Mouse (Mus musculus) 416B (cell line): ENCODE results near the gene Crlf2.

ENCODE experiments used
- DNase-seq: peaks from one replicate; pipeline ENCODE4 v3.0.0; 2011; ENCODE audit warnings: low read depth

The Crlf2 gene

GRCm38 (mm10) chr5:109558404-109559160 is at the start of gene Crlf2:
Gene Crlf2 (minus strand): TSS chr5:109558993.
- peak; percentile 99 for DNase-seq

DNA sequence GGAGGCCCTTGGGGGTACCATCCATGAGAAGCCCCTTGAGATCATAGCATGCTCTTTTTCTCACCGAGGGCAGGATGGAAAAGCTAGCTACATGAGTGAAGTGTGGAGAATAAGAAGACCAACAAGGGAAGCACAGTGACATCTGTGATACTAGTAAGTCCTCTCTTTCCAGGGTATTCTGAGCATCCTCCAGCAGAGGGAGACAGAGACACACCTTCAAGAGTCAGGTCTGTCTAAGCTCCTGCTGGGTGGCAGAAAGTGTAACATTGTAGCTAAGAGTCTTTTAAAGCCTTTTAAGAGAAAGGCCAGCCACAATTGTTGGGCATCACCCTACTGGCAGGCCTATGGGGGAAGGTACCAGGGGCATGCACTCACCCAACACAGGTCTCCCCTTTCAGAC is 43.8 kb upstream of the Crlf2 start:
- DNase-seq: peak; percentile 87

- peak; percentile 50 for DNase-seq
These were observed 42.3 kb upstream of the Crlf2 start for GRCm38 (mm10) chr5:109601080-109601479.

DNA sequence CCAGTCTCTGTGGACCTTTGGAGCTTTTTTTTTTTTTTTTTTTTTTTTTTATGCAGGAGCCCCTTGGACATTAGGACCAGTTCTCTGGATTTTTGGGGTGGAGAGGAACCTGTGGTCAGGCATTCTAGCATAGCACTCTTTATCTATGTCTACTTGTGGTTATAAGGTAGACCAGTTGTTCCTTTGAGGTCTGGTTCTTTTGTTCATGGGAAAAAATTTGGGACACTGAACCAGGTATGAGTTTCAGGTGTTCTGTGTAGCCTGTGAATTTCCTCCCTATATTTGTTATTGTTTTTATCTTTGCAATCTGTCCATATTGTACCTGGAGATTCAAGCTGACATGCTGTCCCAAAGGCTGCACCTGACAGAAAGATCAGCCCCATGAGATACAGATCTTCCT is 40.1 kb upstream of the Crlf2 start:
- peak; percentile 50 for DNase-seq

DNA sequence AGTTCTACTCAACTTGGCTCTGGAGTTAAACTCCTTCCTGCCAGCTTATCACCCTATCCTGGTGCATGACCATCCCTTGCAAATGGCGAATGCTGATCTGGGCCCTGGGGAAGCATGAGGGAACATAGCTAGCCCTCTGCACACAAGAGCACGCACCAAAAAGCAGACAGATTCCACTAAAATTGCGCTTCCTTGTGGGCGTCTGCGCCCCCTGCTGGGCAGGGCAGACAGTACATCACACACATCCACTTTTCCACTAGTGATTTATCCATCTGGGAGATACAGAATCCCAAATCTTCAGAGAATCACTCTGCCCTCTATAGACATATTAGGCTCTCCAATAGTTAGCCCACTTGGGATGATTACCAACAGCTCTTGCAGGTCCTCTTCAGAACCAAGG is 37.9 kb upstream of the Crlf2 start:
- peak; percentile 65 for DNase-seq

DNA sequence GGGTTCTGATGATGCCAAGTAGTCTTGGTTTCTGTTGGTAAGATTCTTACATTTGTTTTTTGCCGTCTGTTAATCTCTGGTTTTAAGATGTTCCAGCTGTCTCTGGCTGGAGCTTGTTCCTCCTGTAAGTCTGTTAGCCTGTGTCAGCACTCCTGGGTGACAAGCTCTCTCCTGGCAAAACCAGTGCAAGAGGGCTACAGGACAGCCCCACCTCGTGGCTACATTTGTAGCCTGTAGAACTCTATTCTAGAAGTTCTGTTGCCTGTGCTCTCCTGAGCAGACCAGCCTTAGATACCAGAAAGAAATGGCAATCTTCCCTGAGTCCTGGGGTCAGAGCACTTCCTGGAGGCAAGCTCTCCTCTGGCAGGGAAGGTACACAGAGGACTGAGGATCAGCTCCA is 4.0 kb upstream of the Crlf2 start:
- peak; percentile 58 for DNase-seq

DNA sequence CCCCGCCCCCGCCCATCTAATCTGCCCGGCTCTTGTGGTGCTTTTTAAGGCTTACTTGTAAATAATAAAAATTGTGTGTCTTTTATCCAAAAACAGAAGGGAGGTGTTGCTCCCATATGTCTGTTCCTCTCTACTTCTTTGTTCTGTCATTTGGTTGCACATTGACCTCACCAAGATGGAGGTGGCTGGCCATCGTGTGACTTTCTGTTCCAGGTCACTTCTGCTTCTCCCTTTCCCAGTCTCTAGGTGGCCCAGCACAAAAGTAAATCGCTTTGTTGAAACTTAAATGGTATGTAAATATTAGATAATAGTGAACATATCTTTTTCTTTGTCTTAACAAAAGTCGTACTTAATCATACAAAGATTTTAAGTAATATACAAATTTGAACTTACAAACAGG is 398 bp upstream of the Crlf2 start:
- peak; percentile 87 for DNase-seq

GRCm38 (mm10) chr5:109558123-109558403 is 730 bp downstream of the Crlf2 start:
- DNase-seq: no peak

- peak; percentile 100 for DNase-seq
These were observed 1.3 kb downstream of the Crlf2 start for GRCm38 (mm10) chr5:109557321-109558122.

DNA sequence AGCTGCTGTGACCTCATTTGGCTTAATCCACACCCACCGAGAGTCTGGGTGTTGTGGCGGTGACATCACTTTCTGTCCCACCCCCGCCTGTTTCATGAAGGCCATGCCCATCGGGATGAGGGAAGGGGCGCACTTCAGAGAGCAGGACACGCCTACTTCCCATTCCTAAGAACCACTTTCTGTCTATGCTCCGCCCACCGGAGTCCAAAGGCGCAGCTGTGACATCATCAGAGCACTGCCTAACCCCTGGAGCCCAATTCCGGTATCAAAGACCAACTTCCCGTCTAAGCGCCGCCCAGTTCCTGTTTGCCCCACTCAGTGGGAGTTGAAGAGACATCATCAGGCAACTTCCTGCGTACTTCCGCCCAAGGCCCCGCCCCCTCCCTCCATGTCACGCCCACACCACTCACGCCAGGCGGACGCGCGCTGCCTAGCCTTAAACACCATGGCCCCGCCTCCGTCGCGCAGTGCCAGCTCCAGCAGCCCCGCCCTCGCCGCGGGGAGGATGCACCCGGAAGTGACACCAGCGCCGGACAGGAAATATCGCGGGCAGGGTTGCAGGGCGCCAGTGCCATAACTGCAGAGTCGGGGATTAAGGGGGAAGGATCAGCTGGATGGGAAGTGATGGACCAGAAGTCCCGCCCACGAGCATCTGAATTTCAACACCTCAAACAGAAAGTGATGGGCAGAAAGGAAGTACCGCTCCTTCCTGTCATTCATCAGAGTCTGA is 2.0 kb downstream of the Crlf2 start:
- DNase-seq: peak; percentile 99

- DNase-seq: peak; percentile 18
These were observed 2.9 kb downstream of the Crlf2 start for GRCm38 (mm10) chr5:109555676-109556571.

GRCm38 (mm10) chr5:109555236-109555675 is 3.5 kb downstream of the Crlf2 start:
- no peak for DNase-seq

GRCm38 (mm10) chr5:109554091-109555050 is 4.4 kb downstream of the Crlf2 start:
- DNase-seq: peak; percentile 98

DNA sequence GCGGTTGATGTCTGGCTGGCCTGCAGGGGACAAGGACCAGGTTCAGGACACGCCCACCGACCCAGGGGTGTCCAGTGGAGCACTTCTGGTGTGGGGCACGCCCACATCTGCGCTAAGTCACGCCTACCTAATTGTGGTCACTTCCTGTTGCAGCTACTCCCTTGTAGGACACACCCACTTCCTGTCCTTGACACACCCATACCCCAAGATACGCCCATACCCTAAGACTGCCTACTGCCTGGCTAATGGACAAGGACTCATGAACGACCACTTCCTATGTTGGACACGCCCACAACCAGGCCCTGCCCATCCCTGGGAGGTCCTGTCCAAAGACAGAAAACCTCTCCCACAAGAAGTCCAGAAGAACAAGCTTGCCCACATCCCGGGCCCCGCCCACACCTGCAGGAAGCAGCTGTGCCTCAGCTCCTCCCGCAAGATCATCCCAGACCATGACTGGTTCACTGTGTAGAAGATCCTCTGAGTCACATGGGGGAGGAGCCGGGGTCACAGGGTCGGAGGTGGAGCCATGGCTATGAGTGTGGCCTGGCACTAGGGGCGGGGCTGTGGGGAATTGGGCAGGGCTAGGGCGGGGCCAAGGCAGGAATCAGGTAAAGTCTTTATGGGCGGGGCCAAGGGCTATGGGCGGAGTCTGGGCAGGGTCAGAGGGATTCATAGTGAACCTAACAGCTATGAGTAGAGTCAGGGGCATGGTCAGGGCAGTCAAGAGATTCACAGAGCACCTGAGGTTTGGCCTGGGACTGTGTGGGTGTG is 5.4 kb downstream of the Crlf2 start:
- DNase-seq: peak; percentile 100

DNA sequence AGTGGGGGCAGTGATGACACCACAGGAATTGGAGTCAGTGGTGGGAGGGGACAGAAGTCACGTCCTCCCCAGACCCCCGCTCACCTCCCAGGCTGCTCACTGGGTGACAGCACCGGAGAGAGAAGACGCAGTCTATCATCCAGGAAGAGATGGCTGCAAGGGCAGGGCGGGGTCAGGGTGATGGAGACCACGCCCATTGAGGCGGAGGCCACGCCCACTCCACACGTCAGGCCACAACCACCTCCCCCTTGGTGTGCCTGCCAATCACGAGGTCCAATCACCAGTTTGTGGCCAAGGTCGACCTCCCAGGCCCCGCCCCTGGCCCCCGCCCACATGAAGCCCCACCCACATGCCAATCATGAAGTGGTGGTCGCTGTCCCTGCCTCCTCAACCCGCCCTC is 6.3 kb downstream of the Crlf2 start:
- peak; percentile 93 for DNase-seq

- no peak for DNase-seq
These were observed 6.7 kb downstream of the Crlf2 start for GRCm38 (mm10) chr5:109552116-109552515.

DNA sequence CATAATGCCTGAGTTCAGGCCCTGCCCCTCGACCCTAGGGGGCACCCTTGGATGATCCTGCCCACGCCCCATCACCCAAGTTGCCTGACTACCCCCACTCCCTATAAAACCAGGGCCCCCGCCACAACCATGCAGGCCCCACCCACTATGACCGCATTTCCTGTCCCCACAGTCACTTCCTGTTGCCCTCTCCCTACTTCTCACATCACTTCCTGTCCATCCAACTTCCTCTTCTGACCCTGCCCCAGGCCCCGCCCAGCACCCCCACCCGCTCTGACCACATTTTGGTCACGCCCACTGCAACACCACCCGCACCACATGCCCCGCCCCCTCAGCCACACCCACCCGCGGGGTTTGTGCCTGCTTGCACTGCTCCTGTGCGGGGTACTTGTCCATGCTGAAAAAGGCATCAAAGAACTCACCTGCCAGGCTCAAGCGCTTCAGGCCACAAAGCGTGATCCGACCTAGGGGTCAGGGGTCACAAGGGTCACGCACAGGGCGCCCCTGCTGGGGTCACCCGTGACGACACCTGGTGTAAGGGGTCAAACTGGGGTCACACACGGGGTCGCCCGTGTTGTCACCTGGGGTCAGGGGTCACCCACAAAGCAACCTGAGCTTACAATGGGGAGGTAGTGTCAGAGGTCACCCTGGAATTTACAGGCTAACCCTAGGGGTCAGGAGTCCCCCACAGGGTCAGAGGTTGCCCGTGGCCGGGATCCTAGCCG is 7.6 kb downstream of the Crlf2 start:
- peak; percentile 95 for DNase-seq

DNA sequence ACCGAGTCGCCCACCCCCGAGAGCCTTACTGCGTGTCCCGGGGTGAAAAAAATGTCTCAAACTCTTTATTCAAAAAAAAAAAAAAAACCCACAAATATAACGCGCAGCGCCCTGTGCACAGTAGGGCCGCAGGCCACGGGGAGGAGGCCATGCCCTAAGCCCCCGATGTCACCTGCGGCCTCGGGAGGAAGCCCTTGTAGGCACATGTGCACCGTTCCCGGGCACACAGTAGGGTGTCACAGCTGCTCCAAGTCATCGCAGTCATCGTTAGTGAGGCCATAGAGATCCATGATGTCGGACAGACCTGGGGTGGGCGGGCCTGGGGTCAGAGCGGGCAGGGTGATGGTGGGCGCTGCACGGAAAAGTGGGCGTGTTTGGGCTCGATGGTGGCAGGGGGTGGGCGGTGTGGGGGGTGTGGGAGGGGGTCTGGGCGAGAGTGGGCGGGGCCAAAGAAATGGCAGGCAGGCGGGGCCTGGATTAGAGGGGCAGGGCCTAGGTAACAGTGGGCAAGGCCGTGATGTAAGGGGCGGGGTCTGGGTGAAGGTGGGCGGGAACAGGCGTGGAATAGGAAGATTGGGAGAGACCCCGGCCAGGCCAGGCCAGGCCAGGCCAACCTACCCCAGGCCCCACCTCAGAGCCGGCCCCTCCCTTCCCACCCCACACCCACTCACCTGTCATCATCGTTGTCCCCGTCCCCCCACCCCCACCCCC is 8.4 kb downstream of the Crlf2 start:
- DNase-seq: peak; percentile 79
